Mouse (Mus musculus): ENCODE measurements at regions not wholly inside any gene's neighbourhood (a gene's known extent, or its start where the extent isn't known, plus 50 kb on each side); places are given as distances from the start of the nearest gene placed in this dataset.
"Not testable (repeated sequence)": the region's sequence is repeated elsewhere in the genome, so short reads cannot be mapped to it uniquely, and the experiment has no call there.

- DNase-seq: no peak
These were observed 57.1 kb downstream of the Pou4f1 start for GRCm38 (mm10) chr14:104410730-104411129.

GRCm38 (mm10) chr14:104410292-104410691 lies 57.5 kb downstream of the Pou4f1 start:
- no peak for DNase-seq

- DNase-seq: peak; percentile 4 to 27
These were observed 61.7 kb downstream of the Pou4f1 start for GRCm38 (mm10) chr14:104406062-104406461.

GRCm38 (mm10) chr14:104389297-104390071 lies 78.3 kb downstream of the Pou4f1 start:
- no peak for DNase-seq

- no peak for DNase-seq
These were observed 78.9 kb downstream of the Pou4f1 start for GRCm38 (mm10) chr14:104388879-104389278.

DNA sequence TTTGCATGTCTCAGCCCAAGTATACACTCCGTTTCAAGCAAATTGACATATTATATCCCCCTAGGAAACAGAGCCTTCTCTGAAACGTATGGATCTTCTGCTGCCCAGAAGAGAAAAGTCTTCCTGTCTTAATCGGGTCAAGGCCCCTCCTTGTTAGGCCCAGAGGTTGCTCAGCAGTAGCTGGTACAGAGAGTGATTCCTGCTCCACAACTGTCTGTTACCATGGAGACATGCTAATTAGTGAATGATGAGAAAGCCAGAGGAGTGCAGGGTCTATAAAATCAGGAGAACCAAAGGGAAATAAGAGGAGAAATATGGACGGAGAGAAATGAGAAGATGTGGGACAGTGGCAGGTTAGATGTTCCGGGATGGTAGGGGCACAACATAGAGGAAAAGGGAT lies 86.8 kb downstream of the Pou4f1 start:
- no peak for DNase-seq

- DNase-seq: no peak
These were observed 95.0 kb downstream of the Pou4f1 start for GRCm38 (mm10) chr14:104372776-104373175.

GRCm38 (mm10) chr14:104356636-104357035 lies 111.2 kb downstream of the Pou4f1 start:
- no peak for DNase-seq

DNA sequence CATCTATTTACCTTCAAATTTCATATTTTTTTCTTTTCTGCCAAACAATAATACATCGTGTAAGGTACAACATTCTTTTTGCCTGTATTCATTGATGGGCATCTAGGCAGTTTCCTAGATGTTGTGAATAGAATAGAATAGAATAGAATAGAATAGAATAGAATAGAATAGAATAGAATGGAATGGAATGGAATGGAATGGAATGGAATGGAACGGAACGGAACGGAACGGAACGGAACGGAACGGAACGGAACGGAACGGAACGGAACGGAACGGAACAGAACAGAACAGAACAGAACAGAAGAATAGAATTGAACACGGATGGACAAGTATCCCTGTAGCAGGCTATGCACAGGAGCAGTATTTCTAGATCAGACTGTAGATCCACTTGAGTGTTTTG lies 131.0 kb downstream of the Pou4f1 start:
- not testable (repeated sequence) for DNase-seq

DNA sequence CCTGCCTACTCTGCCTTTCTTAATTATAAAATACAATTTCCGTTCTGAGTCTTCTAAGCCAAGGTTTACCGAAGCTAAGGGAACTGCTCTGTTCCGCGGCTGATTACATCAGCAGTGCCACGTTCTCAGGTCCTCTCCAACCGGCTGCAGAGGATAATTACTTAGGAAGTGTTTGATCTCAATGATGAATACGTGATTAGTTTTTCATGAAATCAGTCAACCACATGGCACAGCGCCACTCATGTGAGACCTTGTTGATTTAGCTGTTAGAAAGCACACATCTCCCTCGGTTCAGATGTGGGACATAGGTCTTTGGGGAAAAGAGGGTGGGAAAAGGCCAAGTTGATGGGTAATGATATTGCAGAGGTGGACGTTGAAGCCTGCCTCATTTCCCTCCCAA lies 141.7 kb downstream of the Pou4f1 start:
- DNase-seq: no peak

- DNase-seq: no peak
These were observed 167.7 kb downstream of the Pou4f1 start for GRCm38 (mm10) chr14:104300141-104300540.

GRCm38 (mm10) chr14:104298312-104298711 lies 169.5 kb downstream of the Pou4f1 start:
- no peak for DNase-seq

DNA sequence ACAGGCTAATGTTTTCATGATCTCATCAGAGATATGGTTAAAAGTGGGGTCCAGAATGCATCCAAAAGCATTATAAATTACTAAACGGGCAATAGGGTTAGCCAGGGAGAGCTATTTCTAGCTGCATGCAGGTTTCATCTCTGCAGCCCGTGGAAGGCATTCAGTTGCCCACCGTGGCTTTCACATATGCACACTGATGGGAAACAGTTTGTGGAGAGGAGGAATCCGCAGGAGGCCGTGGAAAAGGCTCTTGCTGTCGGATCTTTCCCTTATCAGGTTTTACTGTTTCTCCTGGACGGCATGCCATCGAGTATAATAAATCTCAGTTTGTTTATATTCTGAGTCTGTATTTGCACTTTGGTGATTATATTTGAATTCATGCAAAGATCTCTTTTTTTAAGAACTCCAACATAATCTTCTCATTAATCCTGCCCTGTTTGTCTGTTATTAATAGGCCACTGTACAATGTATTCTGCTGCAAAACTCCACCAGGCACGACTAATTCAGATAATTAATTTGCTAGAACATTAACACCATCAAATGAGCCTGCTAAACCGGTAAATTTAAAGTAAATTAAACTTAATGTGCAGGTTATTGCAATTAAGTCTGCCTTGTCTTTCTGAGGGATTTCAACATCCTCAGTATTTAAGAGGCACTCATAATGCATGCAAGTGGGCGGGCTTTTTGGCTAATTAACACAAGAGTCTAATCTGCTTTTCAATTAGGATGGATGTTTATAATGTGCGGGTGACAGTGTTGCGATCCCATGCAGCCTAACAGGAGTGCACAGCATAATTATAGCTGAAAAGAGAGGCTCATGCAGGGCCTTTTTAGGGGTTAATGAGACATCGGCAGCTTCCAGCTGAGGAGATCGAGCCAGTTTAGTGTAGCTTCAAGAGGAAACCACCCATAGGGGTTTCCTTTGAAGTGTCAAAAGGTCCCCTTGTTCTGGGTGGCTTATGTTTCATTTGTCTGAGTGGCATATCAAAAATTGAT lies 170.2 kb downstream of the Pou4f1 start:
- no peak for DNase-seq

DNA sequence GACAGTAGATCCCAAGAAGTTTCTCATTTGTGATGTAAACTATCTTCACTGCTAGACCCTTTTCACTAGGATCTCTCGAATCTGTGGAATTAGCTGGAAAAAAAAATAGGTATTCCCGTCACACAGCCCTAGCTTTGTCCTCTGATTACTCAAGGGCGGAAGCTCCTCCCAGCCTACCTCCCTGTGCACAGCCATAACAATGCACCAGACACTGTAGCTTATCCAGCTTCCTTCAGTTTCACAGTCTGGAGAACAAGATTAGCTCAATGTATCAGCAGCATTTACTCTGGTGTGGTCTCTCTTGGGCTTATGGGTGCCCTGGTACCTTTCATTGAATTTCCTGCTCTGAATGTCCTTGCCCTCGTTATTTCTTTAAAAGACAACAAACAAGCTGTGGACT lies 174.0 kb downstream of the Pou4f1 start:
- no peak for DNase-seq

GRCm38 (mm10) chr14:104293147-104293546 lies 174.7 kb downstream of the Pou4f1 start:
- DNase-seq: no peak

- DNase-seq: no peak
These were observed 187.4 kb downstream of the Pou4f1 start for GRCm38 (mm10) chr14:104280353-104280752.

DNA sequence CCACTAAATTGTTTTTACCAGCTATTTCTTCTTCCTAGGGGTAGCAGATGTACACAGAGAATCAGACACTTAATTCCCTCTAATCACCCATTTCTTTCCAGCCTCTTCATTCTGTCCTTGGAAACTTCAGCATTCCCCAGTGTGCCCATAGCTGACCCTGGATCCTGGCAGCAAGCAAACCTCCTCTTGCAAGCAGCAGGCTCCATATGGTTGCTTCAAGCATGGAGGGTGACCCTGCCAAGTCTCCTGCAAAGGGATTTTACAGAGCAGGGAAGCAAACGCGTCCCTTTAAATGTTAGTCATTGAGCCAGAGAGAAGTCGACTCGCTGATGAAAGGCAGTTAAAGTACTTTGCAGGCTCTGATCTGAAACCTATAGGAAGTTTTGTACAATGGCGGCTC lies 187.9 kb downstream of the Pou4f1 start:
- DNase-seq: no peak

DNA sequence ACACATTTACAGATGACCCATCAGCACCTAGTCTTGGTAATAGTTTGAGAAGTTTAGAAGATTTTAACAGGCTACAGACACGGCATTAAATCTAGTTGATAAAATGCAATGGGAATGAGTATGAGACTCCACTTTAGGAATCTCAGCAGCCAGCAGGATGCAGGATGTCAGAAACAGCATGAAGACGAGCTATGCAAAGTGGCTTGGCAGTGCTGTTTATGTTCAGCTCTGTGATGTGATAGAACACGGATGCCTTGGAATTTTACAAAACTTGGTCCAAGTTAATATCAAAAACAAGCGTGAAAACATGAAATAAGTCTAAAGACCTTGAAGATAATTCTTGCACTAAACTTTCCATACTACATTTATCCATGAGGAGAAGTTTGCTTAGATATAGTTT lies 193.0 kb downstream of the Pou4f1 start:
- DNase-seq: no peak

- no peak for DNase-seq
These were observed 202.7 kb downstream of the Pou4f1 start for GRCm38 (mm10) chr14:104264919-104265764.

DNA sequence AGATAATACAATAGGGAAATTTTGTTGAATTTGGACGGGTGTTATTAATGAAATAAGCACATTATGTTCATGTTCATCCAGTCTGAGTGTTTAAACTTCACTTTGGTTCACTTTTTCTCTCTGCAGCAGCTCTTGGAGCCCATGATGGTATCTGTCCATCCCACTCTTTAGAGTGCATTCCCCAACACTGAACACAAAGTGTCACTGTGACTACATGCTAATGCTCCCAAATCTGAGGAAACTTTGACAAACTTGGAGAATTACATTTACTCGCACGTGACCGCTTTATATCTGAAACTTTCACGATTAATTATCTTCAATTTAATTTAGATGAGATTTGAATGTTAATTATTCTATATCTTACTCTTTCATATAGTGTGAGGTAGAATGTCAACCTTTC lies 250.8 kb downstream of the Pou4f1 start:
- no peak for DNase-seq

DNA sequence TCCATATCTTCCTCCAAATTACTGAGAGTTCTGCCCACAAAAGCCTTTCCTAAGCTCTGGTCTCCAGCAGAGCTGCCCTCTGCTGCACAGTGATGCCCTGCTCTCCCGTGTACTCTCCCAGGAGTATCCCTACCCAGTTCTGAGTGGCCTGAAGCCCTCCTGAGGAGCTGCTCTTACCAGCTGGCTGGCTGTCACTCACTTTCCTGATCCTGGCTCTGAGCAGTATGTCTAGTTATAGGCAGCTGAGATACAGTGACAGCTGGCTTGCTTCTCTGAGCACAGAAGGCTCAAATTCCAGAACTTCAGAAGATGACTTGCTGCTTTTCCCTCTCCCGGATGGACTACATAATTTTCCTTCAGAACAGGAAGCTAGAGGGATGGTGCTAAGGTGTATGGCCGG lies 257.1 kb downstream of the Pou4f1 start:
- DNase-seq: no peak

GRCm38 (mm10) chr14:104208855-104209254 lies 258.9 kb downstream of the Pou4f1 start:
- DNase-seq: no peak

Measured in kidney, postnatal 36 days (tissue).